Mouse (Mus musculus): ENCODE measurements at regions not wholly inside any gene's neighbourhood (a gene's known extent, or its start where the extent isn't known, plus 50 kb on each side); places are given as distances from the start of the nearest gene placed in this dataset.
A peak's percentile ranks its signal among the peaks of the same experiment; 100 is the strongest.

- DNase-seq, result peak in 1 of 2 experiments; percentile 43
These were observed 257.0 kb upstream of the 1700056E22Rik start for GRCm38 (mm10) chr1:184291129-184291528.

- DNase-seq, result peak; percentile 74 to 87
These were observed 255.8 kb upstream of the 1700056E22Rik start for GRCm38 (mm10) chr1:184289733-184290416.

DNA sequence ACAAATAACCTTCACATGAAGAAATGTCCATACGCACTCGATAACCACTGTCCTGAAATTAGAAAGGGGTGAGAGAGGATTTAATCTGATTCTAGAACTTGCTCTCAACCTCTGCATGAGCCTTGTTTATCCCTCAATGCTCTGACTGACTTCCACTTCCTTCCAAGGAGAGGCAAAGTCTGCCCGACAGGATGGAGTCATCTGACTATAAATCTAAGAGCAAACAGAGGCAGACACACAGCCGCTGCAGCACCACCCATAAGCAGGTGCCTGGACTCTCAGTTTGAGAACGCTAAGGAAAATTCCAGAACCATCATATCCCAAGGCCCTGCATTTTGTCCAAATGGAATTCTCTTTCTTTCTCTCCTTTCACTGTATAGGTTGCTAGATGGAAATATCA lies 247.7 kb upstream of the 1700056E22Rik start:
- no peak for DNase-seq

GRCm38 (mm10) chr1:184279263-184279662 lies 245.2 kb upstream of the 1700056E22Rik start:
- peak in 1 of 2 experiments; percentile 39 for DNase-seq

- DNase-seq, result no peak
These were observed 242.9 kb upstream of the 1700056E22Rik start for GRCm38 (mm10) chr1:184277001-184277400.

DNA sequence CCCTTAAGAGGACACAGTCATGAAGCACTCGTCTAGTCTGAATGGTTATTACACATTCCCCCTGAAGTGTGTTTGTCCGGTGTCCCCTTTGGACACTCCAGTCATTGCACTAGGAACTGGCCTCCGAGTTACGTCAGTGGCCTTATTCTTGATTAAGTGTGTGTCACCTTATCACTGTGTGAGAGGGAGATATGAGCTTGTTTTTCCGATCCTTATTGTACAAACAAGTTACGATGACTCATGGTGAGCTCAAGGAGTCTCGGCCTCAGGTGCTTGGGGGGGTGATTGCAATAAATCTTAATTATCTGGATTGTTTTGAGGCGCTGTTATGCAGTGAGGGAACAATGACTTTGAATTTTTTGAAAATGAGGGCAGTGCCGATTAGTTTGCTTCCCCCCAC lies 241.8 kb upstream of the 1700056E22Rik start:
- no peak for DNase-seq

- no peak for DNase-seq
These were observed 241.3 kb upstream of the 1700056E22Rik start for GRCm38 (mm10) chr1:184275396-184275795.

DNA sequence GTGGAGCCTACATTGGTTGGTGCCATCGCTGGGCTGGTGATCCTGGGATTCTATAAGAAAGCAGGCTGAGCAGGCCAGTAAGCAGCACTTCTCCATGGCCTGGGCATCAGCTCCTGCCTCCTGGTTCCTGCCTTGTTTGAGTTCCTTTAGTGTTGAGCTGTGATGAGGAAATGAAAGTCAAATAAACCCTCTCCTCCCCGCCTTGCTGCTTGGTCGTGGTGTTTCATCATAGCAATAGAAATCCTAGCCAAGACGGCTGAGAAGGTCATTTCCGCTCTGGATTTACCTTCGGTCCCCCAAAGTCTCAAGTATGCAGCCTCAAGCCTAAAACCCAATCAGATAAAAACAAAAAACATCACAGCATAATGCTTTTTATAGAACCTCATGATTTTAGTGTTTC lies 240.6 kb upstream of the 1700056E22Rik start:
- no peak for DNase-seq

DNA sequence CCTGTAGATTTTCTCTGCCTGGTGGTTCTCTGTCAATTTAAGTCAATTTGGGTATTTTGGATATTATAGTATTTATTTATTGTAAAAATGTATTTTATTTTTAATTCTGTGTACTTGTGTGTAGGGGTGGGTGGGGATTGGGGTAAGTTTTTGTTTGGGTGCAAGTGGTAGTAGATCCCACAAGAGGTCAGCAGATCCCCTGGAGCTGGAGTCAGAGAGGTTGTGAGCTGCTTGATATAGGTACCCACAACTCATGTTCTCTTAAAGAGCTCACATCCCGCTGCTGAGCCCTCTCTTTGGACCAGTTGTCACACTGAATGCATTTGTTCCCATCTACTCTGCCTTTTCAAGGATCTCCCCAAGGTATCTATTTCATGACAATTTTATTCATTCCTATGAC lies 239.6 kb upstream of the 1700056E22Rik start:
- no peak for DNase-seq

DNA sequence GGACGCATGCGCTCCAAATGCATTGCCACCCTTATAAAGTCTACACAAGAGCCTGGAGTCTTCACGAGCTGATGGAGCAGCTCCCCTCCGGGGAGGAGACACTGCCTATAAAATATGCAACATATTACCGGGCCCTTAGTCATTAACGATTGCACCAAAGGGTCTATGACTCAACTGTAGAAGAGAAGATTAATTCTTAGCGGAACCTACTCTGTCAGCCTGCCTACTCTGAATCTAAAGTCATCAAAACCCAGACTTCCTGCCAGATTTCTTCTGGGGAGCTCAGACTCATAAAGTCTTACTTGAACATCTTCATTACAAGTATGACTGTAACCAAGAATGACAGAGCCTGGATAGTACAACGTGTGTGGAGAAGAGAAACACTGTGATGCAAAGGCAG lies 237.2 kb upstream of the 1700056E22Rik start:
- DNase-seq, result no peak

GRCm38 (mm10) chr1:184266051-184266450 lies 231.9 kb upstream of the 1700056E22Rik start:
- DNase-seq, result peak; percentile 87 to 88

DNA sequence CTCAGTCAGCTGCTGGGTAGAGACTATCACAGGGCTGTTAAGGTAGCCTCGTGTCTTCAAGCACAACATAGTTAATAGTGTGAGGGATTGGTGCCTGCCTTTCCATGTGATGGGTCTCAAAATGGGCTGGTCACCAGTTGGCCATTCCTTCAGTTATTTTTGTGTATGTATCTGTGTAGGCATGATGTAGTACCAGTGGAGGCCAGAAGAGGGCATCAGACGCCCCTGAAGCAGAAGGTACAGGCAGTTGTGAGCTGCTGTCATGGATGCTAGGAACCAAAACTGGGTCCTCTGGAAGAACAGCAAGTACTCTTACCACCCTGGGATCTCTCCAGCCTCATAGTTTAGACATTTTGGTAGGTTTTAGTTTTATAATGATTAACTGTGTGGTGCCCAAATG lies 228.9 kb upstream of the 1700056E22Rik start:
- no peak for DNase-seq

DNA sequence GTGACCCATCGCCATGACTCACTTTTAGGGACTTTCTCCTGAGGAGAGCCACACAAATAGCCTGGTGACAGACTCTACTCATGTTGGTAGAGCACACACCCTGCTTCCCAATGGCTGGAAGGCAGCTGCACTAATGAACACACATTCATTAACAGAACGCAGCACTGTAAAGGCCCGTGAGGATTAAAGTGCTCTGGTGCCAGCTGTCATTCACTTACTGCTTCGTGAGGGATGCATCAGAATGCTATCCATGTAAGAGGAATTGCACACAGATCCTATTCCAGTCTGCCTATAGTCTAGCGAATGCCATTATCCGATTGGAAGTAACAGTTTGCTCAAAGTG lies 227.3 kb upstream of the 1700056E22Rik start:
- no peak for DNase-seq

GRCm38 (mm10) chr1:184260722-184261384 lies 226.8 kb upstream of the 1700056E22Rik start:
- peak in 1 of 2 experiments; percentile 59 for DNase-seq

DNA sequence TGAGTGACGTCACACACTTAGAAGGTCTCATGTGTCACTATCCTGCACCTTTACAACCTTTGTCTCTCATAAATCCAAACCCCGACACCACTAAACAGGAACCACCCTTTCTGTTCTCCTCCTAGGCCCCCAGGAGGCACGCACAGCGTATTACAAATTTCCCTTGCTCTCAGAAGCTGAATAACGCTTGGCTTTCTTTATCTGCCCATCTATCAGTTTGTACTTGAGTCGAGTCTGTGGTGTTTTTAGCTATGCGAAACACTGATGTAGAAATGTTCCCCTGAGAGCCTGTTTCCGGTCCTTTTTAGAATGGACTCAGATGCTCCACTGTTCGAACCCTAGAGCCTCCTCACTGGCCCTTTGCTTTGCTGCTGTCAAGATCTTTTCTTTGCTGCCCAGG lies 225.8 kb upstream of the 1700056E22Rik start:
- DNase-seq, result no peak

GRCm38 (mm10) chr1:184257356-184257755 lies 223.3 kb upstream of the 1700056E22Rik start:
- no peak for DNase-seq

DNA sequence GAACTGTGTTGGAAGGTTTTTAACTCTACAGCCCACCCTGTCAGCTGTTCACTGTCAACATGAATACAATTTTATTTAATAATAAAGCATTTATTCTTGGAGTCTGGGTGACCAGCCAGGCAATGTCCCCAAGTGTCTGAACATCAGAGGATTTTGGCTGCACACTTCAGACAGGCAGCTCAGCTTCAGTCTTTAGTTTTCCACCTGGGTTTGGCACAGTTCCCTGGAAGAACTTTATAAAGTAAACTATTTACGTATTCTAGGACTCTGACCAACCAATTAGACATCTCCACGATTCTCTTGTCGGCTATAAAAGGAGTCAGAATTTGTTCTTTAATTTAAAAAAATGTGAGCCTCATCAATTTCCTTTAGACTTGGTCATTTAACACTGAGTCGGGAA lies 220.8 kb upstream of the 1700056E22Rik start:
- DNase-seq, result no peak

GRCm38 (mm10) chr1:184244730-184245488 lies 210.8 kb upstream of the 1700056E22Rik start:
- no peak for DNase-seq

DNA sequence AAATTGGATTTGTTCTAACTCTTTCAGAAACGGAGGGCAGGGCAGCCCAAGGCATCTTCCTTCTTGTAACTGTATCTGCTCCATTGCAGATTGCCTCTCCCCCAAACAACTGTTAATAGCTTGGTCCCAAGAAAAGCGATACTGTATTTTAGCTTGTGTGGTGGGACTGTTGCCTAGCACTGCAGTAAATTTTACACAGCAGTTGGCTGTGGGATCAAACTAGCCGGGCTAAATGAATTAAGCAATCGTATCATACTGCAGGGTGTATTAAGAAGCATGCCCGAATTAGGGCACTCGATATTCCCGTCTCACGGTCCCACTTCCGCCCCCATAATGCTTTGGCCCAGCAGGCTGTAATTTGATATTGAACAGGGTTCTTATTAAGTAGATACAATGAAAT lies 210.2 kb upstream of the 1700056E22Rik start:
- no peak for DNase-seq

GRCm38 (mm10) chr1:184241846-184242245 lies 207.7 kb upstream of the 1700056E22Rik start:
- no peak for DNase-seq

DNA sequence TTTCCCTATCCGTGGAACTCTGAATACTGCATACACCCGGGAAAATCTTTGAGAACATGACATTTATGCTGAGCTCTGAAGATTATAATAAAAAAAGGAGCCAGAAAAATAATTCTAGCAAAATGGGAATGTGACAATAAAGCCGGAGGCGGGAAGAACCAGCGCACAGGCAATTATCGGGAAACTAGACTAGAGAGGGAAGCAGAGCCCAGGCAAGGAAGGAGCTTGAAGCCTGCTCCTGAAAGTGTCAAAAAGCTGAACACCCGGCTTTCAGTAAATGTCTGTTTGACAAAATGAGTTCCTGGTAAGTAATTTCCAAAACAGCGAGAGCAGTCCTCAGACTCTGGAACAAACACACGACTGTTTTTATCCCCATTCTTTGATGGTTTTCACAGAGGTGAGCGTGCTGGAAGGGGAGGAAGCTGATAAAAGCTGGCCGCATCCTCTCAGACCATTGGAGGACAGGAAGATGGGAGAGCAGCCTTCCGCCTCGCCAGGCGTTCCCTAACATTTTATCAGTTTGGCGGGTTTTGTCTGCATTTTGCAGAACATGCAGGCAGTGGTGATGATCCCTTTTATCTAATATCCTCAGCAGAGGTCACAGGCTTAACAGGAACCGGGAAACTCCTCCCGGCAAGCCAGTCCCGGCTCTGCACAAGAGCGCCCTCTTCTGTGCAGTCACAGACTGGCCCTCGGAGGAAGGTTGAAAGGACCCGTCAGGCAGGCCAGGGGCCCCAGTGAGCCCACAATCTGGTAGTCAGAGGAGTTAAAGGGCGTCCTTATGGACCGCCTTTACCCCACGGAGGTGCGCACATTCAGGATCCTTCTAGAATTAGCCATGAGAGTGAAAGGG lies 201.3 kb upstream of the 1700056E22Rik start:
- DNase-seq, result peak; percentile 73 to 88

DNA sequence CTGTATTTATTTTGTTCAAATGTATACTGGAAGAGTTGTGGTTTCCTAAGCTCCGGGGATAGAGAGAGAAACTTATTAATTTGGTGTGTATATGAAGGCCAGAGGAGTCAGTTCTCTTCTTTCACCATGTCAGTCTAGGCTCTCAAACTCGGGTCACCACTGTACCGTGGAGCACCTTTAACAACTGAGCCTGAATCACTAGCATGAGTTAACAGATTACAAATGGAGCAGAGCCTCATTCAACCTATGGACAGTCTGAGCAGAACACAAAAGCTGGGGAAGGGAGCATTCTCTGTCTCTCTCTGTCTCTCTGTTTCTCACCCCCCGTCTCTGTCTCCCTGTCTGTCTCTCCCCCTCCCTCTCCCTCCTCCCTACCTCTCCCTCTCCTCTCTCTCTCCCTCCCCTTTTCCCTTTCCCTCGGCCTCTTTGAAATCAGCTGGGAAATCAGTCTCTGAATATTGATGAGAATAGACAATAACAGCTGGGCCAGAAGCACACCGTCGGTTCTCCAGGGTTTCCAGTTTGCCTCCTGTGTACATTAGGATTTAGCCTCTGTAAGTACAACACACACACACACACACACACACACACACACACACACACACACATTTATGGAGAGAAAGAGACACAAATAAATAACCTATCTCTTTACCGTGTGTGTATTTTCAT lies 200.4 kb upstream of the 1700056E22Rik start:
- DNase-seq, result no peak
